Mouse (Mus musculus): ENCODE measurements around the gene Cdh4.

The Cdh4 gene

DNA sequence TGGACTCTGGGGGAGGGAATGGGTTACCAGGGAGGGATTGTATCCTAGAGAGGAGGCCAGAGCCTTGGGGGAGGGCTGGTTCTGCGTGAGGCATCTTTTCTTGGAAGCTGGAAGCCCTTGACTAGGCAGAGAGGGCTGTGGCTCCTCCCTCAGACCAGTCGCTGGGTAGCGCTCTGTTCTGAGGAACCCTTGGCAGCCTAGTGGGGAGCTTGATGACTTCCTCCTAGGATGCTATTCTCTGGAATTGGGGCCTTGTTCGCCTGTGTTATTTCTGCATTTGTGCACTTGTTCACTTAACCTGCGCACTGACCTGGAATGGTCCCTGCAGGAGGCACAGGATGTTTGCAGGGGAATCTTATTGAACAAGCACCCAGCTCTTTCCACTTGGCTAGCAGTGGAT, 149.4 kb downstream of the Cdh4 start:
- in situ Hi-C loops (cut with MboI, MseI): no loop called here

DNA sequence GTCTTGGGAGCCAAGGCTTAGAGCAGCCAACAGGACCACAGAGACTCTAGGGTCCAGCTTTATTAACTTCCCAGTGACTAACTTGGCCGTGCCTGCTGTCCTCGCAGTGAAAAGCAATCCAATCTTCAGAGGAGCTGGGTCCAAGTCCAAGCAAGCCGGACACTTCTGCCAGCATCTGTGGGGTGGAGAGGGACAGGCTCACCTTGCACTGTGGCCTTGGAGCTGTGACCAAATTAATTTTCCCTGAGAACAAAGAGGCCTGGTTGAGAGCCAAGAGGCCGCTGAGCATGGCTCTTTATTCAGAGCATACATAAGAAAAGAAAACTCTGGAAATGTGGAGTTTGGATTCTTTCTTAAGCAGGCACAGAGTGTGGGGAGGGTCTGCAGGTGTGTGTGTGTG, 152.8 kb downstream of the Cdh4 start:
- in situ Hi-C loops (cut with MboI, MseI): no loop called here

DNA sequence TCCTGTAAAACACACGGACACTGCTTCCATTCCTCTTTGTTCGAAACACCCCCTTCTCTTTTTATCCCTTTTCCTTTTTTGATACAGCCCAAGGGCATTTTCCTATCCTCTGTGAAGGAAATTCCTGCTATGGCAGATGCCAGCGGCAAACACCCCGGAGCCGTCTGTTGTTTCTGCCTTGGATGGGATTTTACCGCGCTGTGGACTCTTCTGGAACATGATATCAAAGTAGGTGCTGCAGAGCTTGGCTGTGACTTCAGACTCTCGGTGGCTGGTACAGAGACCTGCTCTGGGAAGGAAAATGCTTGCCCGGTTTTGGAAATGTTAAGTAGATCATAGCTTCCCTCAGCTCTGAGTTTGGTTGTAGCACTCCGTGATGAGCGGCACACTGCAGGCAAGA, 156.7 kb downstream of the Cdh4 start:
- in situ Hi-C loops (cut with MboI, MseI): no loop called here

DNA sequence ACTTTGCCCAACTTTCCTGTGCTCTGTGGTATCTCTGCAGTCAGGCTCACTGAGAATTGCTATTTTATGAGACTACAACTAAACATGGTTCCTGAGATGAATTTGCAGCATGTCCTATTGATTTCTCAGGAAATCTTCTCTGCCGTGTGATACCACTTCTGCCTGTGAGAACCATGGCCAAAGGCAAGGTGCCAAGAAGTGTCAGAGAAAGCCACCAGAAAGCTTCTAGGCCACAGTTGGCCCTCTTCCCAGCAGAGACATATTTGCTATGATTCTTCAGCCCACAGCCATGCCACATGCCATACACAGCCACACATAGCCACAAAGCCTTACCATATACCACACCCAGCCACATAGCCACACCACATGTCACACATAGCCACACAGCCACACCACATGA, 157.7 kb downstream of the Cdh4 start:
- in situ Hi-C loops (cut with MboI, MseI): no loop called here

DNA sequence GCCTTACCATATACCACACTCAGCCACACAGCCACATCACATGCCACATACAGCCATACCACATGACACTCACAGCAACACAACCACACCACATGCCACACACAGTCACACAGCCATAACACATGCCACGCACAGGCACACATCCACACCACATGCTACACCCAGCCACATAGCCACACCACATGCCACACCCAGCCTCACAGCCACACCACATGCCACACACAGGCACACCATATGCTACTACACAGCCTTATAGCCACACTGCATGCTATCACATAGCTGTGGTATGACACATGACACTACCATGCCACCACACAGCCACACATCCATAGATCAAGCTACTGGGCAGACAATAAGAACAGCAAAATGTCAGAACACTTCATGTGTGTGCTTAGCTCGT, 158.1 kb downstream of the Cdh4 start:
- in situ Hi-C loops (cut with MboI, MseI): no loop called here

DNA sequence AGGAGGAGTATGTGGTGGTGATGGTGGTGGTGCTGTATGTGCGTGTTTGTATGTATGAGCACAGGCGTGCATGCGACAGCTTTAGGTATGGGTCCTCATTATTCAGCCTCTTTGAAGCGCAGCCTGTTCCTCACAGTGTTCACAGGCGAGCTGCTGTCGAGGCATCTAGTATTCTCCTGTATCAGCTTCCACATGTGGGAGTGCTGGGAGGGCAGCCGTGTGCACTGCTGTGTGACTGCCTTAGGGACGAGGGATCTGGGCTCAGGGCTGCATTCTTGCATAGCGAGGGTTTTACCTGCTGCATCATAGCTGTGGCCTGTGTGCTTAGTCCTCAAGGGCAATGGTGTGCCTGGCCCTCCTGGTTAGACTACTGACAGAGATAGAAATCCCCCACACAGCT, 158.9 kb downstream of the Cdh4 start:
- in situ Hi-C loops (cut with MboI, MseI): no loop called here

DNA sequence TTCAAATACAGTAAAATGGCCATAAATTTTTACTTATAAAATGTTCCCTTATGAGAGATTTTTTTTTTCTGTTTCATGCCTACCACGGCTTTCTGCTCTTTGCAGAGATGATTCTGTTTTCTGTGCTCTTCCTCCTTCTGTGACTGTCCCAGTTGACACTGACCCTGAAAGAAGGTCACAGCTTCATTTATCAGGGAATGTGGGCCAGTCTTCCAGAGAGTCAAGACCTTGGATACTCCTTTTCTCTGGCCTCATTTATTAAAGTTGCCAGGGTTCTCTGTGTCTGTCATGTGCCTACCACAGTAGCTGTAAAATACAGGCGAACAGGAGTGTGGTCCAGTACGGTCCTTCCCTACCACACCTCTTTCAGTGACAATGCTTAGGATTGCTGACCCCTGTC, 162.5 kb downstream of the Cdh4 start:
- in situ Hi-C loops (cut with MboI, MseI): no loop called here

DNA sequence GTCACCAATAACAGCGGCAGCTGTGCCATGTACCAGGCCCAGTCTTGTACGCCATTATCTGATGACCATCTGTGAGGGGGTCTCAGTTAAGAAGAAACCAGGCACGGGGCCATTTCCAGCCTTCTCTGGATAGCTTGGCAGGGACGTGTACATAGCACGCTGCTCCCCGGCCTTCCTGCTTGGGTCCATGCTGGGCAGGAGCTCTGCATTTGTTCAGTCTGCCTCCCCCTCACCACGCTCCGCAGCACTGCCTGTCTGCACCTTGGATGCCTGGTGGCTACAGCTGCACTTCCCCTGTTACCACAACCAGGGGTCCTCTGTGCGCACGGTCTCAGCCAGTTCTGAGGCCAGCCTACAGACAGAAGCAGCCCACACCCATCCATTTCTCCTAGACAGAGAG, 163.0 kb downstream of the Cdh4 start:
- in situ Hi-C loops (cut with MboI, MseI): no loop called here

DNA sequence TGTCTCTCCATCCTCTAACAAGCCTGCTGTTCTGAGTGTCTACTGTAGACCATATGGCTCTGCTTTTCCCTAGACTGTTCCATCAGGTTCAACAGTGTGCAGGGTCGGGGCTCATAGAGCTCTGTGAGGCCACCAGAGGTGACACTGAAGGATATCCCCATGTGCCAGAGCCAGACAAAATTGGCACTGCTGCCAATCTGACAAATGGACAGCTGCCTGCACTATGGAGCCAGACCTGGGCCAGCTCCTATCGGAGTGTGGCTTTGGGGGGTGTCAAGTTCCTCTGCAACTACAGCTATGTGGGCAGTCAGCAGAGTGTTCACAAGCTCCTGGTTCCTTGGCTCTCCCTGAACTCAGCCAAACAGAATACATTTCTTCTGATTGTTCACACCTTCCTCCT, 164.1 kb downstream of the Cdh4 start:
- in situ Hi-C loops (cut with MboI, MseI): no loop called here

DNA sequence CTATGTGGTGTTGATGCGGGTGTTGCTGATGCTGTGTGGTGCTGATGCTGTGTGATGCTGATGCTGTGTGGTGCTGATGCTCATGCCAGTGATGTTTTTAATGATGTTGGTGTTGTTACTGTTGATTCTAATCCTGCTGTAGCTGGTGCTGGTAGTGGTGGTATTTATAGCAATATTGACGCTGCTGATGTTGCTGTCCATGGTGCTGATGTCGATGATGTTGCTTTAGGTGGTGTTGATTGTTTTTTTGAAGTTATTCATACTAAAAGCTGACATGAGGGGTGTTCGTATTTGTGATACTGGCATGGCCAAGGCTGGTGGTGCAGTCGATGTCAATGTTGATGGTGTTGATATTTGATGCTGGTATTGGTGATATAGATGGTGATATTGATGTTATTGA, 173.7 kb downstream of the Cdh4 start:
- in situ Hi-C loops (cut with MboI, MseI): no loop called here

DNA sequence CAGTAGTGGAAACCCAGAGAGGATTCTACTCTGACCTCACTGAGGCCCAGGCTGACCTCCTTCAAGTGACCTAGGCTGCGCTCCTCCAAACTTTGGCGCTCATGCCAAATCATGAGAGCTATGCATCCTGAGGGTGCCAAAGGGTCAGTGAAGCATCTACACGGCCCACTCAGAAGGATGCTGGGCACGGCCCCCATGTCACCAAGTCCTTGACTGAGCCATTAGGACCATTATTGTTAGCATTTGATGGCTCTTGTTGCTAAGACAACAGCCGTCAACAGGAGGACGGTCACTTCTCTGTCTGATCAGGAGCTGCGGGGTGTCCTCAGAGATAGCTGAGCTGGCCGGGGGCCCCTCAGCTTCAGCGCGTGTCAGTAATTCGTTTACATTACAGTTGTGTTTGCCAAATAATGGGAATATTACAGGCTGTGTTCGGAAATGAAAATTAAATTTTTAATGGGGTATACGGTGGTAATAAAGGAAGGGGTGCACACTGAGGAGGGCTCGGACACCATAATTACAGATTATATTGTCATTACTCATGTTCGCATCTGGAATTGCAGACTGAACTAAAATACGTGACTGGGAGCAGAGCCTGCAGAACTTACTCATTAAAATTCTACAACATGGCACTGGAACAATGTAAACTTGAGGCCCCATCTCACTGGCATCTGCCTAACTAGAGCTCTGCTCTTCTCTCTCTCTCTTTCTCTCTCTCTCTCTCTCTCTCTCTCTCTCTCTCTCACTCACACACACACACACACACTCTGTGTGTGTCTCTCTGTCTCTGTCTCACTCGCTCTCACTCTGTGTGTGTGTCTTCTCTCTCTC, 181.6 kb downstream of the Cdh4 start:
- in situ Hi-C loops (cut with MboI, MseI): no loop called here

DNA sequence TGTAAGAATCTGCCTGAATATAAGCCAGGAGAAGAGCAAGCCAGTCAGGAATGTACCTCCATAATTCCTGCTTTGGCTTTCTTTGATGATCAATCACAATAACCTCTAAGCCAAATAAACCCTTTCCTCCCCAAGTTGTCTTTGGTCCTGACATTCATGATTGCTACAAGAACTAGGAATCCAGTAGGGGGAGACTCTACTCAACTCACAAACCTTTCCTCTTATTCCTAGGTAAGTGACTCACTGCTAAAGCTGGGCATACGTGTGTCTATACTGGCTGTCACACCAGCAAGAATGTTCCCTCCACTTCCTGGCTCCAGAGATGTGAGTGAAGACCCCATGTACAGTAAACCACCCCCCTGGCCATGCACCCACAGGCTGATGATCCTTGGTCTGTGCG, 185.3 kb downstream of the Cdh4 start:
- in situ Hi-C loops (cut with MboI, MseI): no loop called here

DNA sequence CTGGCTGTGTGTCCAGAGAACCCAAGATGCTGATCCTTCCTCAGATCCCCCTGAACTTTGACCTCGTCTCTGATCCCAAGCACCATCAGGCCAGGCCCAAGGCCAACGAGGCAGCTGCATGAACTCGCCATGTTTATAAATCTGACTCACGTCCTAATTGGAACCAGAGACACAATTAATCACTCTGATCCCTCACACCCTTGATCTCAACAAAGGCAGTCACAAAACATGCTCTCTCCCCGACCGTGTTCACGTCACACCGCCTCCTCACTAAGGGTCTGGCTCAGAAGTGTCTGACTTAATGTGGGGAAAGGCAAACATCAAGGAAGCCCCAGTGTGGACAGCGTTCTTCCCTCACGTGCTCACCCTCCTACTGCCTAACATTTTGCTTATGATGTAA, 188.5 kb downstream of the Cdh4 start:
- in situ Hi-C loops (cut with MboI, MseI): no loop called here

DNA sequence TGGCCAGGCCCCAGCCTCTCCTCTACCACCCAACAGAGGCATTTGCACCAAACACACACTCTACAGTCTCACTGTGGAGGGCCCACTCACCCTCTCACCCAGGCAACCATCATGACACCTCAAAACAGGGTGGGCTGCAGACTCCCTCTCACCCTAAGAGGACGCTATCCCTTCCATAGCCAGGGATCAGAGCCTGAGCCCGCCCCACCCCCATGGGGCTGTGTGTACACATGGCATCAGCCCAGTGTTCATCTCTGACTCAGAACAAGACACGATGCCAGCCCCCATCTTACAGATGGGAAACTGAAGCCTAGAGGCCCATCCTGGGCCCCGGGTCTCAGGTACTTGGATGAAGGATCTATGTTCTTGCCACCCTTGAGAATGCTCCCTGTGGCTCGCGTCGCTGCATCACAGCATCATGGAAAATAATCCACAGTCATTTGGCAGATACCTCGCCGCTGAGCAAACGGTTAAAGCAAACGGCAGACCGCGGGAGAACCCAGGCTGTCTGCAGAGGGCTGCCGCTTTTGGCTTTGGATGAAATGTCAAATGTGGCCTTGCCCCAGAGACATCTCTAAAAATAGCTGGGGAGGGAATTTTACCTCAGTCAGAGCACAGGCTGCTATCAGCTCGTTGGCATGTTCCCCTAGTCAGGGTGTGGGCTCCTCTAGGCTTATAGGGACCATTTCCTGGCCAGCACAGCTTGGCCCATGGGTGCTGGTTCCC, 198.5 kb downstream of the Cdh4 start:
- in situ Hi-C loops (cut with MboI, MseI): no loop called here

DNA sequence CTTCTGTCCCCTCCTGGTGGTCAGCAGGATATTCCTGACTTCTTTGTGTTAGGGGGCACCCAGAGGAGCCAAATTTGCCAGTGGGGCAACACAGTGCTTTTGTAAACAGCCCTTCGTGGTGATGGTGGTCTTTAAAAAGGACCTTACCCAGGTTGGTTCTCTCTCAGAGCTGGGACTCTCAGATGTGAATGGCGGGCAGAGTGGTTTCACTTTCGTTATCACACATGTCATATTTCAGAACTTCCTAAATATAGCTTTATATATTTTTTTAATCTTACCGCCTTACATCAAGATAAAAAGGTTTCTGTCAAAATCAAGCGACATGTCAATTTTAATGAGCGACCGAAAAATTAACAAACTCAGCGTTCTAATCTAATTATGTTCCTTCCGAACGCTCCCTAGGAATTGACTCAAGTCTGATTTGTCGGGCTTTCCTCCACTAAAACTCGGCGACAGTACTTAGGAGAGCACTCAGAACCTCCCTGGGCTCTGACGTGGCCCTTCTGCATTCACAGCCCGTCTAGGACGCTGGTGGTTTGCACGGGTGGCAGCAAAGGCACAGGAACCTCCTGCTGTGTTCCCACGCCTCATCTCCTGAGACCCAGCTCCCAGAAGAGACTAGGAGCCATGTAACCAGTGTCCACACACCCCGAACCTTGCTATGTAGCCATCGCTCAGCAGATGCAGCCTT, 206.5 kb downstream of the Cdh4 start:
- in situ Hi-C loops (cut with MboI, MseI): no loop called here

DNA sequence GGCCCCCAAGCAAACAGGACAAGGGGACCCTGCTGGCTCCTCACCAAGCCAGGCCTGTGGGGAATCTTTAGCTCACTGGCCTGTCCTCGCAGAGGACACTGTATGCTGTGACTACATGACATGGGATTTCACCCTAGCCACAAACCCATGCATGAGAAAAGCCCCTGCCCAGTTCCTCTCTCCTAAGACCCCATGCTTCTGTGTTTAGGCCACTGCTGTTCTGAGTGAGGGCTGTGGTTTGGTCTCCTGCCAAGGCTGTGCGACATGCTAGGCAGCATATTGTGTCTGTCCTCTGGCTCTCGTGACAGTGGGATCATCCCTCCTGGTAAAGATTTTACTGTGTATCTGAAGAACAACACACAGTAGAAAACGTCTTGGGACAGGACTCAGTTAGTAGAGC, 207.1 kb downstream of the Cdh4 start:
- in situ Hi-C loops (cut with MboI, MseI): no loop called here

DNA sequence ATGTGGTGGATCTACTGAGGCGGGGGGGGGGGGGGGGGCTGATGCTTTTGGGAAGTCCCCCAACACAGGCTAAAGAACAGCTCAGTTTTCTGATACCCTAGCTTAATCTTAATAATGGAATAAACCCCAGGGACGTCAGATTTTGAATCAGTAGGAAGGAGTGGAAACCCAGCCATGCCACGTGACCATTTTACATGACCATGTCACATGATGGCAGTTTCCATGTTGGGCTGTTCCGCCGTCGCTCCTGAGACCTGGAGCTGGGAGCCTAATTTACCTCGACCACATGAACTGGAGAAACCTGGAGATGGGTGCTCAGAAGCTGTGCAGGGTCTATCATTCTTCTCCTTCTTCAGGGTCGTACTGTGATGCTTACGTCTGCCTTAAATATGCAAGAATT, 207.9 kb downstream of the Cdh4 start:
- in situ Hi-C loops (cut with MboI, MseI): loop anchor here in 1 of 2 experiments (25.0 kb wide), 1 partner anchor 987 kb away; the partner anchor contains the start of gene Tcfl5

DNA sequence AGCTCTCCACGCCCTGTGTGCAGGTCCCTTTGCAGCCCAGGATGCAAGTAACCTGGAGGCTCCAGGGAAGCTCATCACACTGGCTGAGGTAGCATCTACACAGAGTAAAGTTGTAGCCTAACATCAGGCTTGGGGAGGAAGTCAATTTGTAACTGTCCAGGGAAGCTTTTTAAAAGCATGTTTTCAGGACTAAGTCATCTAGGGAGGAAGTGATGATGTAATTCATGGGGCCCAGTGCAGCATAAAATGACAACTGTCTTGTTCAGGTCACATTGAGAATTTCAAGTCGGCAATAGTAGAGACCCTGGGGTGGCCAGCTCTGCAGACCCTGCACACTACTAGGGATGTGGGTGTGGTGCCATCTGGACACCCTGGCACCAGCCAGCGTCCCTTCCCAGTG, 213.3 kb downstream of the Cdh4 start:
- in situ Hi-C loops (cut with MboI, MseI): loop anchor here in 1 of 2 experiments (25.0 kb wide), 1 partner anchor 982 kb away; the partner anchor contains the start of gene Tcfl5

DNA sequence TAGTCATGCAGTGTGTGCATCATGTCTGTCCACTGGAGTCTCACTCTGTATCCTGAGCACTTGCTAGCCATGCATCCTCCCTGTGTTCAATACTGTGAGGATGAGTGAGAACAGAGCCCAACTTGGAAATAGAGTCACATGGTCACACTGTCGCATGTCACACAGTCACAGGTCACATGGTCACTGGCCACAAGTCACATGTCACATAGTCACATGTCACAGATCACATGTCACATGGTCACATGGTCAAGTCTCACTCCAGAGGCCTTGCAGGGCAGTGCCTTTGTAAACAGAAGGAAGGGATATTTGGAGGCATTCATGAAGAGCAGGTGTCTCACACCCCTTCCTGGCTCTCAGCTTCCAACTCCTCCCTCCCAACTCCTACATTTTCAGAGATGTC, 217.0 kb downstream of the Cdh4 start:
- in situ Hi-C loops (cut with MboI, MseI): loop anchor here in 1 of 2 experiments (25.0 kb wide), 1 partner anchor 978 kb away; the partner anchor contains the start of gene Tcfl5

DNA sequence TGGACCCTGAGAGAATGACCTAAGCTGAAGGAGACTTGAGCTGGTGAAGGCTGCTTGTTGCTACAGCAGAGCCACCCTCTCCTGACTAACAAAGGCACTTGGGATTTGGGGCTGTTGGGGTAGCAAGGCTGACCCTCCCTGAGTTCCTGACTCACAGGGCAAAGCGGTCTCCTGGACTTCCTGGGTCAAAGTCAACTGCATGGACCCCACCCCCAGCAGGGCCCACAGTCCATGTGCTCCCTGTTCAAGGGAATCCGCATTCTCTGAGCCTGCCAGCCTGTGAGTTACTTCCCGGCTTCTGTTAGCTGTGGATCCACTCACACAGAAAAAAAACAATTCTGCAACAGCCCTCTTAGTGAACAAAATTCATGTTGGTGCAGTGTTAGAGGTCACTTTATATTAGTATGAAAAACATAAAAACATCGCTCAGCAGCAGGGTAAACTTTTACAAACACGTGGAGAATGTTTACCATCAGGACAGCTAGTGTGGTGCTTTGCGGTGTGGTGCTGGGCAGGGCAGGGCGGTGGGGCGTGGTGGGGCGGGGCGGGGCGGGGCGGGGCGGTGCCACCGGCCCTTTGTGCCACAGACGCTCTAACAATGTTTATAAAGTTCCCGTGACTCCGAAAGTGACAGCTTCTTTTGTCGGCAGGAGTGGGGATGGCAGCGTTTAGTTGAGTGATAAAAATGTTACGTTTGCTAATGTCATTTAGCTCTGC, 219.9 kb downstream of the Cdh4 start:
- in situ Hi-C loops (cut with MboI, MseI): loop anchor here in 1 of 2 experiments (25.0 kb wide), 1 partner anchor 975 kb away; the partner anchor contains the start of gene Tcfl5

DNA sequence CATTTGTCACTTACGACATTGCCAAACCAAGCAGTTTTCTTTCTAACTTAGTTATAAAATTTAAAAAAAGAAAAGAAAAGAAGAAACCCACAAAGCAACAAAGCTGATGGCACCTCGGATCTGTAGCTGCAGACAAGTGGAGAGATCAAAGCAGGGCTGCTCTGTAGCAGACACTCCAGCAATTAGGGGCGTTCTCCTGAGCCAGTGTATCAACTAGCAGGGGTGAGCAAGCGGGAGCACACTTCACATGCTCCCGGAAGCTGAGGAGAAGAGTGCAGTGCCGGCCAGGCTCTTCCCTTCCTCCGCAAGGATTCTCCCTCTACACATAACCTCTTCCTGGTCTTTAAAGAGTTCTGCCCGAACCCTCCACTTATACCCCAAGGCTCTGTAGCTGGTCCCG, 220.5 kb downstream of the Cdh4 start:
- in situ Hi-C loops (cut with MboI, MseI): loop anchor here in 1 of 2 experiments (25.0 kb wide), 1 partner anchor 975 kb away; the partner anchor contains the start of gene Tcfl5
